Mouse (Mus musculus) liver, embryonic 12.5 days (tissue): Measurements from ENCODE around the gene Gm2035. TPM values are rescaled to one million over a fixed set of nuclear protein-coding genes. Genes with fewer than 3 reads are reported as not detected.
"Not testable (repeated sequence)": the region's sequence is repeated elsewhere in the genome, so short reads cannot be mapped to it uniquely, and the experiment has no call there.

Source experiments
- ATAC-seq: fragments of 200-750 bp; cut with Nextera tagmentation; 2 replicates; pipeline ENCODE4 v1.8.0; 2017; ENCODE audit warnings: moderate number of reproducible peaks, mild to moderate bottlenecking, moderate library complexity
- H3K27ac ChIP-seq: fragments of 300-500 bp; sonication (generic); 2 replicates; pipeline ENCODE4 v1.5.1; 2016; ENCODE audit warnings: mild to moderate bottlenecking
- H3K27me3 ChIP-seq: fragments of 300-500 bp; sonication (generic); replicated peaks from 2 replicates; pipeline ENCODE4 v1.6.1; 2016; ENCODE audit warnings: mild to moderate bottlenecking, moderate library complexity
- H3K36me3 ChIP-seq: fragments of 300-500 bp; sonication (generic); 2 replicates; pipeline ENCODE4 v1.6.1; 2016; ENCODE audit warnings: mild to moderate bottlenecking, moderate library complexity
- H3K4me1 ChIP-seq: fragments of 300-500 bp; sonication (generic); 2 replicates; pipeline ENCODE4 v1.6.1; 2016
- H3K4me2 ChIP-seq: fragments of 300-500 bp; sonication (generic); 2 replicates; pipeline ENCODE4 v1.6.1; 2016; ENCODE audit warnings: mild to moderate bottlenecking, moderate library complexity
- H3K4me3 ChIP-seq: fragments of 300-500 bp; sonication (generic); 2 replicates; pipeline ENCODE4 v1.5.1; 2016; ENCODE audit warnings: mild to moderate bottlenecking, moderate library complexity
- H3K9ac ChIP-seq: fragments of 300-500 bp; sonication (generic); 2 replicates; pipeline ENCODE4 v1.6.1; 2016; ENCODE audit warnings: mild to moderate bottlenecking, moderate library complexity
- H3K9me3 ChIP-seq: fragments of 300-500 bp; sonication (generic); replicated peaks from 2 replicates; pipeline ENCODE4 v1.6.1; 2016; ENCODE audit warnings: mild to moderate bottlenecking, moderate library complexity
- WGBS: fragments of 180-500 bp; shearing (Covaris S2); methylation state at CpG from one replicate; pipeline ENCODE4 v1.1.7; 2016; ENCODE audit not compliant: insufficient replicate concordance; 5-methylcytosine and 5-hydroxymethylcytosine counted together
- polyA plus RNA-seq: library from polyadenylated mRNA; unstranded; fragments of >200 nt; fragmentation: Nextera tagmentation; extraction: Ambion mirVana; gene quantifications from 2 replicates; pipeline ENCODE4 v1.2.1, GENCODE M21; 2016

Gm2035 gene
- not detected in 2 replicates for polyA plus RNA-seq

- ATAC-seq, H3K4me3 ChIP-seq, H3K27me3 ChIP-seq, H3K9ac ChIP-seq, H3K27ac ChIP-seq, H3K9me3 ChIP-seq, H3K4me1 ChIP-seq, H3K36me3 ChIP-seq, H3K4me2 ChIP-seq: not testable (repeated sequence)
- WGBS, result 58% methylated on average over 2 of the region's 2 CpGs
Observed at GRCm38 (mm10) chr12:87919721-87920120, at the start of gene Gm2035. Gene Gm2035 (minus strand): TSS chr12:87919857.

- not testable (repeated sequence) for H3K36me3 ChIP-seq, H3K4me3 ChIP-seq, H3K27ac ChIP-seq, H3K4me1 ChIP-seq, ATAC-seq, H3K9me3 ChIP-seq, H3K9ac ChIP-seq, H3K27me3 ChIP-seq, H3K4me2 ChIP-seq
- WGBS, result 60% methylated on average over 2 of the region's 2 CpGs
Observed at GRCm38 (mm10) chr12:87953780-87954179, 34.1 kb upstream of the Gm2035 start, which contains the start of gene Gm2042. Gene Gm2042 (plus strand): TSS chr12:87954080.

- H3K27me3 ChIP-seq, H3K4me1 ChIP-seq, H3K9me3 ChIP-seq, H3K27ac ChIP-seq, H3K9ac ChIP-seq, H3K36me3 ChIP-seq, ATAC-seq, H3K4me2 ChIP-seq, H3K4me3 ChIP-seq: not testable (repeated sequence)
- 17% methylated on average over 1 of the region's 1 CpGs for WGBS
Observed at GRCm38 (mm10) chr12:87895070-87895469, 24.6 kb downstream of the Gm2035 start, which contains the start of gene Gm2022. Gene Gm2022 (plus strand): TSS chr12:87895370.

- not testable (repeated sequence) for H3K36me3 ChIP-seq, ATAC-seq, H3K27me3 ChIP-seq, H3K9ac ChIP-seq, H3K9me3 ChIP-seq, H3K4me1 ChIP-seq, H3K4me3 ChIP-seq, H3K27ac ChIP-seq, H3K4me2 ChIP-seq
- WGBS, result 61% methylated on average over 5 of the region's 5 CpGs
Observed at GRCm38 (mm10) chr12:87873772-87874171, 45.9 kb downstream of the Gm2035 start, which contains the start of gene Gm2016. Gene Gm2016 (plus strand): TSS chr12:87874072.

Other genes starting within 250 kb of the Gm2035 start
- gene Gm21319, start 144.1 kb downstream of the Gm2035 start, polyA plus RNA-seq, result not detected in 2 replicates
- gene Gm21936, start 124.3 kb downstream of the Gm2035 start, polyA plus RNA-seq, result not detected in 2 replicates
- gene BB287469, start 103.3 kb downstream of the Gm2035 start, polyA plus RNA-seq, result not detected in 2 replicates
- gene Gm2001, start 77.5 kb downstream of the Gm2035 start, polyA plus RNA-seq, result not detected in 2 replicates
- gene Gm2016, start 45.8 kb downstream of the Gm2035 start, polyA plus RNA-seq, result not detected in 2 replicates
- gene Gm2022, start 24.5 kb downstream of the Gm2035 start, polyA plus RNA-seq, result not detected in 2 replicates
- gene Gm2042, start 34.2 kb upstream of the Gm2035 start, polyA plus RNA-seq, result not detected in 2 replicates
- not detected in 2 replicates for gene Gm2075, start 92.0 kb upstream of the Gm2035 start, polyA plus RNA-seq
- not detected in 2 replicates for gene Gm6803, start 98.9 kb upstream of the Gm2035 start, polyA plus RNA-seq
- not detected in 2 replicates for gene Gm2056, start 107.1 kb upstream of the Gm2035 start, polyA plus RNA-seq
- gene Gm16368, start 163.8 kb upstream of the Gm2035 start, polyA plus RNA-seq, result not detected in 2 replicates